Mouse (Mus musculus): ENCODE measurements at regions not wholly inside any gene's neighbourhood (a gene's known extent, or its start where the extent isn't known, plus 50 kb on each side); places are given as distances from the start of the nearest gene placed in this dataset.

- no peak for DNase-seq (ENCODE audit: extremely low spot score, low spot score)
These were observed 447.5 kb downstream of the Cd83 start for GRCm38 (mm10) chr13:44231868-44232715.

- DNase-seq (ENCODE audit: extremely low spot score, low spot score) = no peak
These were observed 448.1 kb downstream of the Cd83 start for GRCm38 (mm10) chr13:44232716-44233051.

GRCm38 (mm10) chr13:44234241-44234640 is 449.7 kb downstream of the Cd83 start:
- no peak for DNase-seq (ENCODE audit: extremely low spot score, low spot score)

- no peak for DNase-seq (ENCODE audit: extremely low spot score, low spot score)
These were observed 450.7 kb downstream of the Cd83 start for GRCm38 (mm10) chr13:44235236-44235635.

- no peak for DNase-seq (ENCODE audit: extremely low spot score, low spot score)
These were observed 451.4 kb downstream of the Cd83 start for GRCm38 (mm10) chr13:44235941-44236340.

GRCm38 (mm10) chr13:44238308-44238707 is 453.7 kb downstream of the Cd83 start:
- no peak for DNase-seq (ENCODE audit: extremely low spot score, low spot score)

- no peak for DNase-seq (ENCODE audit: extremely low spot score, low spot score)
These were observed 458.6 kb downstream of the Cd83 start for GRCm38 (mm10) chr13:44243211-44243610.

- no peak for DNase-seq (ENCODE audit: extremely low spot score, low spot score)
These were observed 462.2 kb downstream of the Cd83 start for GRCm38 (mm10) chr13:44246714-44247251.

- DNase-seq (ENCODE audit: extremely low spot score, low spot score) = no peak
These were observed 463.3 kb downstream of the Cd83 start for GRCm38 (mm10) chr13:44247861-44248260.

GRCm38 (mm10) chr13:44248401-44248800 is 463.8 kb downstream of the Cd83 start:
- DNase-seq (ENCODE audit: extremely low spot score, low spot score) = no peak

GRCm38 (mm10) chr13:44249119-44249518 is 464.5 kb downstream of the Cd83 start:
- DNase-seq (ENCODE audit: extremely low spot score, low spot score) = no peak

GRCm38 (mm10) chr13:44250474-44251201 is 466.1 kb downstream of the Cd83 start:
- no peak for DNase-seq (ENCODE audit: extremely low spot score, low spot score)

- DNase-seq (ENCODE audit: extremely low spot score, low spot score) = no peak
These were observed 466.9 kb downstream of the Cd83 start for GRCm38 (mm10) chr13:44251503-44251902.

GRCm38 (mm10) chr13:44252496-44252895 is 467.9 kb downstream of the Cd83 start:
- no peak for DNase-seq (ENCODE audit: extremely low spot score, low spot score)

GRCm38 (mm10) chr13:44258422-44258821 is 470.9 kb upstream of the Jarid2 start:
- DNase-seq (ENCODE audit: extremely low spot score, low spot score) = no peak

GRCm38 (mm10) chr13:44260039-44260438 is 469.2 kb upstream of the Jarid2 start:
- no peak for DNase-seq (ENCODE audit: extremely low spot score, low spot score)

GRCm38 (mm10) chr13:44260637-44261333 is 468.5 kb upstream of the Jarid2 start:
- DNase-seq (ENCODE audit: extremely low spot score, low spot score) = no peak

- DNase-seq (ENCODE audit: extremely low spot score, low spot score) = no peak
These were observed 456.3 kb upstream of the Jarid2 start for GRCm38 (mm10) chr13:44272746-44273524.

- DNase-seq (ENCODE audit: extremely low spot score, low spot score) = no peak
These were observed 451.3 kb upstream of the Jarid2 start for GRCm38 (mm10) chr13:44277952-44278351.

GRCm38 (mm10) chr13:44279036-44279435 is 450.2 kb upstream of the Jarid2 start:
- DNase-seq (ENCODE audit: extremely low spot score, low spot score) = no peak

GRCm38 (mm10) chr13:44280296-44280695 is 449.0 kb upstream of the Jarid2 start:
- no peak for DNase-seq (ENCODE audit: extremely low spot score, low spot score)
